Mouse (Mus musculus) forebrain, embryonic 10.5 days (tissue): ENCODE data around the gene Lrpprc. TPM values are rescaled to one million over a fixed set of nuclear protein-coding genes. Genes with fewer than 3 reads are reported as not detected.

Experiments
- DNase-seq: peaks from one replicate; pipeline ENCODE4 v3.0.0-alpha.2; 2017; ENCODE audit warnings: low spot score; ENCODE audit errors: extremely low spot score
- H3K27ac ChIP-seq: fragments of 300-500 bp; sonication (generic); 2 replicates; pipeline ENCODE4 v1.5.1; 2016; ENCODE audit warnings: mild to moderate bottlenecking
- H3K27me3 ChIP-seq: fragments of 300-500 bp; sonication (generic); 2 replicates; pipeline ENCODE4 v1.6.1; 2016; ENCODE audit warnings: mild to moderate bottlenecking; ENCODE audit not compliant: poor library complexity, severe bottlenecking
- H3K36me3 ChIP-seq: fragments of 300-500 bp; sonication (generic); replicated peaks from 2 replicates; pipeline ENCODE4 v1.6.1; 2016; ENCODE audit warnings: mild to moderate bottlenecking, moderate library complexity
- H3K4me1 ChIP-seq: fragments of 300-500 bp; sonication (generic); 2 replicates; pipeline ENCODE4 v1.6.1; 2016
- H3K4me3 ChIP-seq: fragments of 300-500 bp; sonication (generic); 2 replicates; pipeline ENCODE4 v1.5.1; 2016; ENCODE audit warnings: mild to moderate bottlenecking, moderate library complexity
- H3K9me3 ChIP-seq: fragments of 300-500 bp; sonication (generic); 2 replicates; pipeline ENCODE4 v1.6.1; 2016; ENCODE audit warnings: mild to moderate bottlenecking, moderate library complexity
- WGBS: fragments of 180-500 bp; shearing (Covaris S2); methylation state at CpG from one replicate; pipeline ENCODE4 v1.1.7; 2016; 5-methylcytosine and 5-hydroxymethylcytosine counted together
- polyA plus RNA-seq: library from polyadenylated mRNA; unstranded; fragments of >200 nt; fragmentation: Nextera tagmentation; extraction: Ambion mirVana; gene quantifications from 2 replicates; pipeline ENCODE4 v1.2.1, GENCODE M21; 2016

The Lrpprc gene
- polyA plus RNA-seq, 1 experiment from 2014 or later = 52.5 TPM

DNA sequence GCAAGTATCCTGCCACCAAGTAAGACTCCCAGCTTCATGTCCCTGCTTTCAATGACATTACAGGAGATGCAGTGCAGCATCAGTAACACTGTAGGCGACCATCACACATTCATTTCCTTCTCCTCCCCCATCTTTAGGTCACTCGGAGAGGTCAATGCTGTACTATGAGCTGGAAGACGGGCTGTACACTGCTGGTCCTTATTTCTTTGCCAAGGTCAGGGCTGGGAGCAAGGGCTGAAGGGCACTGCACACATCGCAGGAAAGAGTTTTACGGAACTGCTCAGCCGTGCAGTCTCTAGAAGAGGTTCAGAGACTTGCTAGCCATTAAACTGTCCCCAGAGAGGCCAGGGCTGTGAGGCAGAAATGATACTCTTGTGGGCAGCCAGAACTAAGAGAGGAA, 94.1 kb downstream of the Lrpprc start:
- DNase-seq = no peak
- H3K4me3 ChIP-seq = no peak overlapping the region
- H3K4me1 ChIP-seq = peaks cover 28% of the 10 kb centered on the region
- H3K36me3 ChIP-seq = no peaks in the 10 kb centered on the region
- H3K27ac ChIP-seq = no peak overlapping the region
- no peaks in the 10 kb centered on the region for H3K9me3 ChIP-seq
- H3K27me3 ChIP-seq = no peaks in the 10 kb centered on the region
- WGBS = 76% methylated on average over 6 of the region's 6 CpGs

DNA sequence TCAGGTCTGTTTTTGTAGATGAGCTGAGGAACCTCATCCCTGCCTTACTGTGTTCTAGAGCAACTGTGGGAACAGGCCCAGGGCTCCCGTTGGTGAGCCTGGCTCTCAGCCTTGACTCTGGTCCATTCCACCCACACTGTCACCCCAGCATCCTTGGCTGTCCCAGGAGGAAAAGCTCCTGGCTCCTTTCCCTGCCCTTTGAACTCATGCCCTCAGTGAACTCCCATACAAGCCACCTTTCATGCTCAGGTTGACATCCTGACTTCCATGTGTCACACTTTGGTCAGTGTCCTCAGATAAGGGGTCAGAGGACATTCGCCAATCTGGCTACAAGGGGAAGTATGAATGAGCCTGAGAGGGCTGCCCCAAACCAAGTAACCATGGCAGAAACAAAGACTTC, 96.8 kb downstream of the Lrpprc start:
- Histone ChIP-seq H3K4me3 (no peak overlapping the region), H3K36me3 (no peaks in the 10 kb centered on the region), H3K9me3 (no peaks in the 10 kb centered on the region), H3K27ac (no peak overlapping the region), H3K27me3 (no peaks in the 10 kb centered on the region), H3K4me1 (peaks cover 30% of the 10 kb centered on the region)
- WGBS = 92% methylated on average over 2 of the region's 2 CpGs
- DNase-seq = no peak

DNA sequence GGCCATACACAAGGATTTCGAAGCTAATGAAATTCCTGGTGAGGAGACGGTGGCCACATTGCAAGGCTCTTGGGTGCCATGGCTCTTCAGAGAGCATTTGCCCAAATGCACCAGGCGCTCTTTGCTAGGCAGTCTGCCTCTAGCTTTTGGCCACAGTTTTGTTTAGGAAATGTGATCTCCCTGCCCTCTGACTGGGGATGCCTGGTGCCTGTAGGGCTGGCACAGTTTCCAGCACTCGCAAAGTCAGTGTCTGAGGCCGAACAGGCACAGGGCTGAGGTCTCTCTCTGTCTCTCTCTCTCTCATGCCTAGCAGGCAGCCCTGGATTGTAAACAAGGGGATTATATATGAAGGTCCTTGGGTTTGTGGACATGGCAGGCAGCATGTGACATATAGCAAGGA, 100.5 kb downstream of the Lrpprc start:
- Histone ChIP-seq H3K27me3 (no peaks in the 10 kb centered on the region), H3K4me1 (peaks cover 27% of the 10 kb centered on the region), H3K27ac (no peak overlapping the region), H3K36me3 (no peaks in the 10 kb centered on the region), H3K4me3 (no peak overlapping the region), H3K9me3 (no peaks in the 10 kb centered on the region)
- WGBS = 84% methylated on average over 5 of the region's 5 CpGs
- no peak for DNase-seq

DNA sequence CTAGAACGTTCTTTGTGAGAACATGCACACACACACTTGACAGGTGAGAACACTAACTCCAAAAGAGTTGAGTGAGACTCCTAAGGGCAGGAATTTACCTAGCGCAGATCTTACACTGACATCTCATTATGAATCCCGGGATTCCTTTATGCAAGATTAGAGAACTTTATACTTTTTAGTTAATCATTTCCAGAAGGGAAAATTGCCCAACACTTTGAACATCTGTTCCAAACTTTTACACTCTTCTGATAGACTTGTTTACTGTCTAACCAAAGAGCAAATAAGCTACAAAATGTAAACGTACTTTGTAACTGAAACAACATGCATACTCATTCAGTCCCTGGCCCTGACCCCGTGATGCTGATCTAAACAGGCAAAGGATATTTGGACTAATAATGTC, 101.3 kb downstream of the Lrpprc start:
- no peaks in the 10 kb centered on the region for H3K9me3 ChIP-seq
- no peaks in the 10 kb centered on the region for H3K36me3 ChIP-seq
- DNase-seq = no peak
- H3K4me1 ChIP-seq = peaks cover 32% of the 10 kb centered on the region
- 90% methylated on average over 5 of the region's 5 CpGs for WGBS
- H3K27me3 ChIP-seq = no peaks in the 10 kb centered on the region
- H3K27ac ChIP-seq = no peak overlapping the region
- H3K4me3 ChIP-seq = no peak overlapping the region

DNA sequence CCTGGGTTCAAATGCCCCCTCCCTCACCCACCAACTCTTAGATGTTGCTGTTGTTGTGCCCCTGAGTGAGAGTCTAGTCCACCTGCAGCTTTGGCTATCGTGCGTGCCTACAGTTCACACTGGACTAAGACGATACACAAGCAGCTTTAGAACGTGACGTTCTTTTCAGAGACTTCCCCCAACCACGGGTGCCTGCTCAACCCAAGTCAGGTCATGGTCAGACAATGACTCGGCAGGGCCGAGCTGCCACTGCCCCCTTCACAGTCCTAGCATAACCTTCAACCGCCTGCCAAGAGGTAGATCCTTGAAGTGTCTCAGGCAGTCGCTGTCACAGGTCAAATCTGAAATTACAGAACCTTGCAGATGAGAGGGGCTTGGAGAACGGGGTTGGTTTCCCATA, 101.8 kb downstream of the Lrpprc start:
- no peaks in the 10 kb centered on the region for H3K27me3 ChIP-seq
- 93% methylated on average over 11 of the region's 11 CpGs for WGBS

DNA sequence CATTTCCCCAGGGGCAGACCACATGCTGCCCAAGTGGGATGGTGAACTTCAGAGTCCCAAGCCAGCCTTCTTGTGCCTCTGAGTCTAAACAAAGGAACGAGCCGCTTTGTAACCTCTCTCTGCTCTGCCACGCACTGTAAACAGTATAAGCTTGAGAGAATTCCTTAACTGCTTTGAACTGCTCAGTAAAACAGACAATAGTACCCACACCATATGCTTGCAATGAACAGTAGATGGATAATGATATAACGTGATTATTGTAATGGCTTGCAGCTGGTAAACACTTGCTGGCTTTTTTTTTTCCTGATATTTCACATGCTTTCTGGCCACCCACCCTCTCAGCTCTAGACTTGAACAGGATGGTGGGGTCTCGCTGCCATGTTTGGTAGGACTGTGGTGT, 102.6 kb downstream of the Lrpprc start:
- DNase-seq = no peak
- Histone ChIP-seq H3K27me3 (no peaks in the 10 kb centered on the region), H3K27ac (no peak overlapping the region), H3K36me3 (no peaks in the 10 kb centered on the region), H3K4me3 (no peak overlapping the region), H3K4me1 (peaks cover 33% of the 10 kb centered on the region), H3K9me3 (no peaks in the 10 kb centered on the region)
- 75% methylated on average over 5 of the region's 5 CpGs for WGBS

More for the DNA sequence above, 101.8 kb downstream of the Lrpprc start:
- Histone ChIP-seq H3K36me3 (no peaks in the 10 kb centered on the region), H3K4me1 (peaks cover 32% of the 10 kb centered on the region), H3K27ac (no peak overlapping the region), H3K4me3 (no peak overlapping the region), H3K9me3 (no peaks in the 10 kb centered on the region)
- DNase-seq = no peak

DNA sequence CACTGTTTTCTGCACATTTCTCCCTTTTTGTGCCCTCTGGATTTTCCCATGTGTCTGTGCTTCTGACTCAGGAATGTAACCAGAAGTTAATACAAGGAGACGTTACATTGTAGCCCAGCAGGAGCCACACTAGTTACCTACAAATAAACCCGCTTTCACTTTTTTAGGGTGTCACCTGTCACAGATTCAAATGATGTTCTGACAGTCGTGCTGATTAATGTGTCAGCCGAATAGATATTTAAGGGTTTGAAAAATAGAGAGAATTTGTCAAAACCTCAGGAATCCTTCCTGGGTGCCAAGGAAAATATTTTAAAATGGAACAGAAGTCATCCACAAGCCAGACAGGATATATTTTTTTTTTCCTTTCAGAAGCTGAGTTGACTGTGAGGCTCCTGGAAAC, 105.3 kb downstream of the Lrpprc start:
- 86% methylated on average over 4 of the region's 4 CpGs for WGBS
- peaks cover 5% of the 10 kb centered on the region for H3K27me3 ChIP-seq
- H3K4me1 ChIP-seq = peaks cover 32% of the 10 kb centered on the region
- no peaks in the 10 kb centered on the region for H3K9me3 ChIP-seq
- H3K27ac ChIP-seq = no peak overlapping the region
- H3K36me3 ChIP-seq = no peaks in the 10 kb centered on the region
- DNase-seq = no peak
- no peak overlapping the region for H3K4me3 ChIP-seq

DNA sequence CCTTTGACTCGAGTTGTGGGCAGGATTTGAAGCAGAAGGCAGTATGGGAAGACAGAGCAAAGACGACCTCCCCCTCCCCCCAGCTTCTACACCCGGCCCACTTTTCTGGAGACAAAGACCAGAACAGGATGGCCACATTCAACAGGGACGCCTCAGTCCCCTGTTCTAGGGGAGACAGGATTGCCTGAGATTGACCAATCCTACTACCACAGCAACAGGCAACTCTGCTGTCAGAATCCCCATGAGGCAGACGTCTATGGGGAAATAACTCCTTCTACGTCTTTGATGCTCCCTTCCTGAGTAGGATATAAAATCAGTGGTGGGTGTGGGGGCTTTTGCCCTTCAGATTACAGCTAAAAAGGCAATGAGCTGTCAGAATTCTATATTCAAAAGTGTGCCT, 106.3 kb downstream of the Lrpprc start:
- Histone ChIP-seq H3K27ac (no peak overlapping the region), H3K9me3 (no peaks in the 10 kb centered on the region)
- 61% methylated on average over 6 of the region's 6 CpGs for WGBS

DNA sequence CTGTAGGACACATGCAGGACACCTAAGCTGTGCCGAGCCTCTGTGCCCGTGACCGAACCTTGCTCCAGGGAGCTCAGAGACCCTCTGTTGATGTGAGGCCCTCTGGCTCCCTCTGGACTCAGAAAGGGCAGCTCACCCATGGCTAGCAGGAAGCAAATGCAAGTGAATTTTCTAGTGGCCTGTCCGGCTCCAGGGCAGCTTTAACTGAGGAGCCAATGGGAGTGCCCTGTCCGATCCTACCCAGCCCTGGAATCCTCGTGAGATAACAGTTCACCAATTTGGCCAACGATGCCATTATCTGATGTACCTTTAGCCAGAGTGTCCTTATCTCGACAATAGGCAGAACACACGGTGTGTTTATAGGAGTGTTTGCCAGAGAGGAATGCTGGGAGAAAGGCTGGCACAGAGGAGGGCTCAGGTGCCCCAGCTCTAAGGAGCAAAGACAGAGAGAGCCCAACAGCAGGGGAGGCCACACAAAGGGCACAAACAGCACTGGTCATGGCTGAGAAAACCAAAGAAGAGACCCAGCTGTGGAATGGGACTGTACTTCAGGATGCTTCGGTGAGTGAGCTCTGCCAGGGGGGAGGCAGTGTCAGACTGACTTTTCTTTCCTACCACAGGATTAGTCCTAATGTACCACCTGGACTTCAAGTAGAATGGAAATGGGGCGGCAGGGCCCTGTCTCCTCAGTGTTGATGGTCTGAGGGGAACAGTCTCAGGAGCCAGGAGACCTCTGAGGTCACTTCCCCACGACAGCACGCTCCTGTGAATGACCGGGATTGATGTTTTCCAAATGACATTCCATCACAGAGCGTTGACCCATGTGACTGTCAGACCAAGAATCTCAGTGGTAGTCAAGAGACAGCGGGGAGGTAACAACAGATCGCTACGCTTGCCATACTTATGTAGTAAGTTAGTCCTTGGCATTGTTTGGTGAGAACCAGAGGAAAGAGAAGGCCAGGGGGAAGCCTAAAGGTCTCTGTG, 107.6 kb downstream of the Lrpprc start, which contains the start of gene Abcg5:
Gene Abcg5 (minus strand): TSS at position 278 of the 984 bp plus-strand sequence.
- Histone ChIP-seq H3K27me3 (peaks cover 5% of the 10 kb centered on the region), H3K4me1 (peaks cover 29% of the 10 kb centered on the region), H3K4me3 (no peak within 1 kb of the TSS), H3K27ac (0 out of 2 replicates have a peak within 1 kb of the TSS, but pooled peaks have one; percentile 53), H3K9me3 (no peaks in the 10 kb centered on the region), H3K36me3 (no peaks in the 10 kb centered on the region)
- 82% methylated on average over 18 of the region's 18 CpGs for WGBS
- DNase-seq = no peak

More for the DNA sequence above, 106.3 kb downstream of the Lrpprc start:
- H3K27me3 ChIP-seq = peaks cover 5% of the 10 kb centered on the region
- DNase-seq = no peak
- H3K4me1 ChIP-seq = peaks cover 29% of the 10 kb centered on the region
- H3K36me3 ChIP-seq = no peaks in the 10 kb centered on the region
- H3K4me3 ChIP-seq = no peak overlapping the region

DNA sequence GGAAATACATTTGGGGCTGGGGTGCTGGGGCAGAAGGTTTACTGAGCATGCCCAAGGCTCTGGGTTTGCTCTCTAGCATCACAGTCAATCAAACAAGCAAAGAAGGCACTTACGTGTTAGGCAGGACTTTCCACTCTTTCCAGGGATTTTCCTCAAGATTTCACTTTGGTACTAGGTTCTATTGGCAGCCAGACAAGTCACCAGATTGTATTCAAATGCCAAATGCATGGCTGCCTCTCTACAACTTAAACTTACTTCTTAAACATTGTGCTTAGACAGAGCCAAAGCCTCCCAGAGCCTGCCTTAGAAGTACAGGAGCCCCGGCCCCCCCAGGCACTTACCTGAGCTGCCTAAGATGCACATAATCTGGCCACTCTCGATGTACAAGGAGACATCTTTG, 108.9 kb downstream of the Lrpprc start:
- H3K4me3 ChIP-seq = no peak overlapping the region
- DNase-seq = no peak
- H3K36me3 ChIP-seq = no peaks in the 10 kb centered on the region
- peaks cover 10% of the 10 kb centered on the region for H3K27me3 ChIP-seq
- 92% methylated on average over 3 of the region's 3 CpGs for WGBS
- H3K27ac ChIP-seq = no peak overlapping the region
- no peaks in the 10 kb centered on the region for H3K9me3 ChIP-seq
- peaks cover 29% of the 10 kb centered on the region for H3K4me1 ChIP-seq

DNA sequence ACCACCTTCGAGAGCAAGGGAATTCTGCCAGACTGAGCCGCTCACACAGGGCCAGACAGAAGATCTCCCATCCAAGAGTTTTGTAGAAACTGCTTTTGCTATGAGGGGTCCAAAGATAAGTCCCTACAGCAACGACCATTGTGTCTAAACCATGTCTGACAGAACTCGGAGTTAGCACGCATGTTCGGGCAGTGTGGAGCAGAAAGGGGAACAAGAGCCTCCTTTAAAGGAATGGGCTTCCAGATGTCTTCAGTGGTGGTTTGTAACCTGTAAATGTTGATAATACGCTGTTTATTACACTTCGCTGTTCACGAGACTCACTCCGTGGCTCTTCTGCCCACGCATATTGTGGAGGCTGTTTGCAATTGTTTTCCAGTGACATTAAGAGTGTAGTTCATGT, 113.0 kb downstream of the Lrpprc start:
- Histone ChIP-seq H3K27me3 (peaks cover 22% of the 10 kb centered on the region), H3K4me1 (peaks cover 47% of the 10 kb centered on the region), H3K9me3 (no peaks in the 10 kb centered on the region), H3K4me3 (no peak overlapping the region), H3K27ac (no peak overlapping the region), H3K36me3 (no peaks in the 10 kb centered on the region)
- DNase-seq = no peak
- WGBS = 94% methylated on average over 11 of the region's 11 CpGs

DNA sequence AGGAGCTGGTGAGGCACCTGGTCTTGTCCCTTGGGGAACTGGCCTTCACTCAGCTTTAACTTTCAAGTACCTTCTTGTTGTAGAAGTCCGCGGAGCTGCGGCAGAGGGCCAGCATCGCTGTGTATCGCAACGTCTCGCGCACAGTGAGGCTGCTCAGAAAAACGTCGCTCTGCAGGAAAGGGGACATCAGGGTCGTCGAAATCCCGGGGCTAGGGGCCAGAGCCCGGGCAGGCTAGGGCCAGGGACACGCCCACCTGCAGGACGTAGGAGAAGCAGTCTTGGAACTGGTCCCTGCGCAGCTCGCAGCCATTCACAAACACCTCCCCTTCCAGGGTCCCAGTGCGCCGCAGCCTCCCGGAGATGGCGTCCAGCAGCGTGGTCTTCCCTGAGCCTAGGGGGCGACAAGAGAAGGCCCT, 114.6 kb downstream of the Lrpprc start, which contains the start of gene Abcg8:
Gene Abcg8 (plus strand): TSS at position 352 of the 416 bp plus-strand sequence.
- no peaks in the 10 kb centered on the region for H3K36me3 ChIP-seq
- peaks cover 18% of the 10 kb centered on the region for H3K27me3 ChIP-seq
- peak within 1 kb of the TSS; percentile 50 for H3K4me3 ChIP-seq
- H3K9me3 ChIP-seq = no peaks in the 10 kb centered on the region
- peak within 1 kb of the TSS; percentile 80 for H3K27ac ChIP-seq
- peaks cover 45% of the 10 kb centered on the region for H3K4me1 ChIP-seq
- peak; percentile 57 for DNase-seq
- 2% methylated on average over 24 of the region's 24 CpGs for WGBS

DNA sequence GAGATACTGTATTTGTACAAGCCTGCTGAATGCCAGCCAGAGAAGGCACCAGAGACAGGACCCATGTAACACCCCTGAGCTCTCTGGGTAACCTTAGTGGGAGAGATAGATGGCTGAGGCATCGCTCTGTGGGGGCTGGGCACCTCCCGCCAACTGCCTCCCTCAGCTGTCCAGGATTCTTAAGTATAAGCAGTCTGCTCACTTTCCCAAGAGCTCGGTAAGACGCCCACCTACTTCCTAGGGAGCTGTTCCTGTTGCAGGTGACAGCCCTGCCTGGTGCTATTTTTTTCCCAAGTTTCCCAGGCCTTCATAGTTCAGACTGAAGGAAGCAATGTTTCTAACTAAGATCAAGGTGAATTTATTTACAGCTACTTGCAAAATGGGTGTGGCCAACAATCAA, 115.4 kb downstream of the Lrpprc start:
- Histone ChIP-seq H3K27ac (peak overlapping the region; percentile 80), H3K9me3 (no peaks in the 10 kb centered on the region), H3K4me1 (peaks cover 45% of the 10 kb centered on the region), H3K4me3 (0 out of 2 replicates have a peak overlapping the region, but pooled peaks have one; percentile 50), H3K36me3 (no peaks in the 10 kb centered on the region), H3K27me3 (peaks cover 18% of the 10 kb centered on the region)
- no peak for DNase-seq
- 56% methylated on average over 4 of the region's 4 CpGs for WGBS
